Mouse (Mus musculus): ENCODE measurements around the gene Lrrc9.
A peak's percentile ranks its signal among the peaks of the same experiment; 100 is the strongest.

Gene Lrrc9

GRCm38 (mm10) chr12:72441839-72442576 lies at the start of gene Lrrc9:
Gene Lrrc9 (plus strand): TSS chr12:72441866.
- peak; percentile 88 for DNase-seq (ENCODE audit: low spot score)

DNA sequence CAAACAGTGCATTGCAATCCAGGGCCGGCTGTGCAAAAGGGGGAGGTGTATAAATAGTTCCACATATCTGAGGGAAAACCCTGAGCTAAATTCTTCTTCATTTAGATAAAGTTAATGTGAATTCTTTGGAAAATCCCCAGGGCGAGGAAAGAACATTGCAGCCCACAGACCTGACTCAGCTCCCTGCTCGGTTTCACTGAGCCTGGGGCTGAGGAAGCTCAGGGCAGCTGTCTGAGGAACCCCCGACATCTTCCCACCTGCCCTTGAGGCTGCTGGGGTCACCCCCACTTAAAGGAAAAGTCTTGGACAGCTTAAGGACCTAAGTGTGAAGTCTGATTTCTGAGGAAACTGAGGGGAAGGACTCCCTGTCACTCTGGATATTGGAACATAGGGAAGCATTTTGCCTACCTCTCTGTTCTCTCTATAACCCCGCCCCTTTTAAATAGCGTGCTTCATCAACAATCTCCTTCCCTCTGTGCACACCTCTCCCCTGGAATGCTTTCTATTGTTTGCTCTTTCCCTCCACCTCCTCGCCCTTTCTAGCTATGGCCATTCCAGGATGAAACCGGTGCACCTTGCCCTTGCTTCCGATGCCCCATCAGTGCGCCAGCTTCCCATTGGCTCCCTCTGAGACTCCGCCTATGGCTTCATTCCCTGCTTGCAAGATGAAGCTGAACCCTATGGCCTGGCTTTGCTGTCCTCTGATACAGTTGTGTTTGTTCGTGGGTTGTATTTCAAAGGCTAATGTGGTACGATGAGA lies 48.4 kb upstream of the Lrrc9 start:
- DNase-seq (ENCODE audit: low spot score): no peak

GRCm38 (mm10) chr12:72405031-72405430 lies 36.6 kb upstream of the Lrrc9 start:
- DNase-seq (ENCODE audit: low spot score): peak; percentile 10

- peak; percentile 41 for DNase-seq (ENCODE audit: low spot score)
Observed at GRCm38 (mm10) chr12:72407146-72407545, 34.5 kb upstream of the Lrrc9 start.

GRCm38 (mm10) chr12:72407721-72408110 lies 34.0 kb upstream of the Lrrc9 start:
- peak; percentile 45 for DNase-seq (ENCODE audit: low spot score)

DNA sequence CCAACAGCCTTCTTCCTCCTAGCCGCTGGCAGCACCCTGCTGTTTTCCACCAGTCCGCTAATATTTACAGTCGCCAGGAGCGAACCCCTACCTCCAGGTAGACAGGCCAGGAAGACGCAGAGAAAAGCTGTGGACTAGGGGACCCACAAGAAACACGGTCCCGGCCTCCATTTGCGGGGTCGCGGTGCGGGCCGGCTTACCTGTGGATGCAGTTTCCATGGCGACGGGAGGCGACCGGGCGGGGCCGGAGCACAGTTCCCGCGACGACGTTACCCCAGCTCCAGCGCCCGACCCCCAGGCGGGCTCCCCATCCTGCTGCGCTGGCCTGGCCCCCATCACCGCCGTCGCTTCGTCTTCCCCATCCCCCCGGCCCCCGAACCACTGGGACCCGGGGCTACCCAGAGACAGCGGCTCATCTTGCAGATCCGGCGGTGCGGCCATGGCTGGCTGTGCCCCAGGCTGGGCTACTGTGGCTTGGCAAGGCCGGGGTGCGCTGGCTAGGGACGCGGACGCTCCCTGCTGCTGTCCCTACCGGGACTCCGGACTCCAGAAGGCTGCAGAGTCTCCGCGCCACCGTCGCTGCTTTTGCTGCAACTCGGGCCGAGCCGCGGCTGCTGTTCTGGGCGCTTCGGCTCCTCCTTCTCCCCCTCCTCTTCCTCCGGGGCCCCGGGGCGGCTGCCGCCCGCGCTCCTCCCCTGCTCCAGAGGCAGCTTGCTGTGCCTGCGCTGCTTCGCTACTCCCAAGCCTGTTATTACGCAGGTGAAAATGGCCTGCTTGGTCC lies 33.4 kb upstream of the Lrrc9 start:
- DNase-seq (ENCODE audit: low spot score): peak; percentile 73

GRCm38 (mm10) chr12:72408954-72409353 lies 32.7 kb upstream of the Lrrc9 start, which contains the start of gene Rtn1:
Gene Rtn1 (minus strand): TSS chr12:72409054.
- no peak for DNase-seq (ENCODE audit: low spot score)

GRCm38 (mm10) chr12:72417762-72418161 lies 23.9 kb upstream of the Lrrc9 start:
- DNase-seq (ENCODE audit: low spot score): peak; percentile 63

- DNase-seq (ENCODE audit: low spot score): peak; percentile 25
Observed at GRCm38 (mm10) chr12:72422681-72423080, 19.0 kb upstream of the Lrrc9 start.

DNA sequence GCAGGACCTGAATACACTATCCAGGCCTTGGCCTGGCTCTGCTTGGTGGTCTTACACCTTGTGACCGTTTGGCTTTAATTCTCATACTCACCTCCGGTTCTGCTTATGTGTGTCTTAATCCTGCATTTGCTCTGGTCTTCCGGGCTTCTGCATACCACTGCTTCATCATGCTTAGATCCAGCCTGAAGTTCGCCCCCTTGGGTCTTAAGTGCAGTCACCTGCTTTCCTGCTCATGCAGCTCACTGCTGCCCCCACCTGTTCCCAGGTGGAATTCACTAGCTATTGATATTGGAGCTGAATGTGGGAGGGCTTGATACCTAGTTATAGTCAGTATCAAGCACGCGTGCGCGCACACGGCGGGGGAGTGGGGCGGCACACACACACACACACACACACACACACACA lies 13.9 kb upstream of the Lrrc9 start:
- peak; percentile 85 for DNase-seq (ENCODE audit: low spot score)

GRCm38 (mm10) chr12:72432209-72432608 lies 9.5 kb upstream of the Lrrc9 start:
- DNase-seq (ENCODE audit: low spot score): peak; percentile 9

DNA sequence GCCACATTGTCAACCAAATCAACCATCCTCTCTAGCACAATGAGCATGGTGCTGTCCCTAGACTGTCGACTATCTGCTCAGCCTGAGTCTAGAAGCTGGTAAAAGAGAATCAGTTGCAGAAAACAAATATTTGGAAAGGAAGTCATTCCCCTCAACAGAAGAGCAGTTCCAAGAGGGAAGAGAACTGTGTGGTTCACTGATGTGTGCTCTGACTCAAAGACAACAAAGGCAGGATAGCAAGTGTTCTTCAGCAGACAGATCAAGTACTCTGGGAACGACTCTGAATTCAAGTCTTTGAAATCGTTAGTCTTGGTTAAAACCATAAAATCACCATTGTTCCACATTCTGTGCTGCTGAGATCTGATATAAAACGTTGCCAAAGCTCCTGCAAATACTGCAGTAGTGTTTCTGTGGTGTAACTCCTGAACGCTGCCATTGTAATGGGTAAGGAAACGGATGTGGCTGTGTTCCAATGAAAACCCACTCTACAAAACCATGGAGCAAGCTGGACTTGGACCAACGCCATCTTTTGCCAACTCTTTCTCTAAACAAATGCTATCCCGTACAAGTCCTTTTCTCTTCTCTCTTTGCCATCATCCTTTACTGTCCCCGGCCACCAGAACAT lies 8.3 kb upstream of the Lrrc9 start:
- DNase-seq (ENCODE audit: low spot score): no peak

DNA sequence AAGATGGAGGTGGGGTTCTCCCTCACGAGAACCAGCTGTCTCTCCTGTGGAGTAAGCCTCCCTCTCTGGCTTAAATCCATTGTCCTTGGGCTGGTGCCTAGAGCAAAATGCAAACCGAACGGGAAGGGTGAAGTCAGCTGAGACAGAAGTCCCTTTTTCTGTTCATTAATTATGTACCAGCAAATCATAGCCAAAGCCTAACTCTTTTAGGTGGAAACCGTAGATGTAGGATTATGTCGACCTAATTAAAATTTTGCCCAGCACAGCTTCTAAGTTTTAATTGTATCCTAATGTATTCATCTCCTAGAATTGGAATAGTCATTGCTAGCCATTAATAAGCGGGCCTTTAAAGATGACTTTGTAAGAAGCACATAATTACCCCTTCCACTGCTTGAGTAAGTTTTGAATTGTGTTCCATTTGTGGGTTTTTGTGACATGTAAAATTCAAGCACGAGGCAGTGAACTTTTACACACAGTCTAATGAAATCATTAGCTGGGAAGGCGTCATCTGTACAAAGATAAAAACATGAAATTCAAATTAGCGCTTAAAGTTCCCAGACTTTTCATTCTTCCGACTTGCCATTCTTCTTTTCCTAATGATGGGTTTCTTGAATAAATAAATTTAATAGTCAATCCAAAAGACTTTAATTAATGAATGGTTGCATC lies 3.9 kb upstream of the Lrrc9 start:
- peak; percentile 13 for DNase-seq (ENCODE audit: low spot score)

- DNase-seq (ENCODE audit: low spot score): peak; percentile 23
Observed at GRCm38 (mm10) chr12:72438961-72439480, 2.6 kb upstream of the Lrrc9 start.

GRCm38 (mm10) chr12:72453941-72454340 lies 12.3 kb downstream of the Lrrc9 start:
- DNase-seq (ENCODE audit: low spot score): no peak

DNA sequence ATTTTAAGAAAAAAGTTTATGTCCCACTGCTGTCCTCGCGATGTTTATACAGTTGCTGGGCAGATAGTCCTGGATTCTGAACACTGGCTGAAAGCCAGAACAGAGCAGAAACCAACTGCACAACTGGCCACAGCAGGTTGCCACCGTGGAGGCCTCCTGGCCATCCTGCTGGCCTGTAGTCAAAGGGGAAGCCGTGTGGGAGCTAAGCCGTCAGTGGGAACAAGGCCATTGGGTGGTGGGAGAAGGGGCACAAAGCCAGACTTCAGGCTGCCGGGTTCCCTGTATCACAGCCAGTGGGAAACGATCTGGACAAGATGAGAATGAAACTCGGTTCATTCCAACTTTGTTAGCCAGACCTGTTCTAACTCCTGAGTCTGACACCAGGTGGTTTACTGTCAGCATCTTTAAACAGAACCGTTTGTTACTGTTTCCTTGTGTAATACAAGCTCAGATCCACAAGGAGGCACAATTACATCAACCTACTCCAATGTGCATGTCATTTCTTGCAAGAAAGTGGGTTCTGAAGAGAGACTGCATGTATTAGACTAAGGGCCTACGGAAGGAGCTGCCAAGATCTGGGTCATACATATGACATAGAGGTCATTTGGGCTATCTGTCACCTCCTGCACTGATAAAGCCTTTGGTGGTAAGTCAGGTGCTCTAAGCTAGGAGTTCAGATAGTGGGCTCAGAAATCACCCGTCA lies 19.7 kb downstream of the Lrrc9 start:
- DNase-seq (ENCODE audit: low spot score): peak; percentile 68

DNA sequence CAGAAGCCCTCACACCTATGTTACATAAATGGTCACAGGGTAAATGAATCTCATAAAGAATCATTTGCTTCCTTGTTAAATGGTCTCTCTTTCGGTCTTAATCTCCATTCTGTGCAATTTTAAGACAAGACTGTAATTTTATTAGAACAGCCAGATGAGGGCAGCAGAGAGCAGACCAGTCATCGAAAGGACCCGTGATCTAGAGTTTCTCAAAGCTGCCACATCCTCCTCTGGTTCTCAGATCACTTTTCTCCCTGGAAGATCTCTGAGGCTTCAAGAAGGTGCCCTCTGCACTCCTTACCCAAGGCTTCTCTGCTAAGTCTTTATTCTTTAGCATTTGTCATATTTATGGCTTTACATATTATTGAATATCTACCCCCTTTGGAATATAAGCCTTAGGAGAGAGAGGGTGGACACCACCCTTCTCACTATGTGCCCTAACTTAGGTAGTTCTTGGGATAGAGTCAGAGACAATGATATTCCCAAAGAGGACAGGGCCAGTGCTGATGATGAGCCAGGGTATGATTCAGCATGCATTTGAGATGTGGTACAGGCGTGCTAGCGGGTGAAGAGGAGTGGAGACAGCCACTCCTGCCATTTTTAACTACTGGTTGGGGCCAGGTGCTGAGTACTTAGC lies 20.3 kb downstream of the Lrrc9 start:
- peak; percentile 91 for DNase-seq (ENCODE audit: low spot score)

- no peak for DNase-seq (ENCODE audit: low spot score)
Observed at GRCm38 (mm10) chr12:72465826-72466501, 24.3 kb downstream of the Lrrc9 start.

- DNase-seq (ENCODE audit: low spot score): no peak
Observed at GRCm38 (mm10) chr12:72467269-72467668, 25.6 kb downstream of the Lrrc9 start.

GRCm38 (mm10) chr12:72467789-72468188 lies 26.1 kb downstream of the Lrrc9 start:
- DNase-seq (ENCODE audit: low spot score): no peak
